Mouse (Mus musculus): ENCODE data around the gene Fam208b.

- TF ChIP-seq CTCF (IDR thresholded peaks at IDR 0.05; ENCODE audit: low read depth, low read length) (no peak), TAL1 (conservative IDR thresholded peaks at IDR 0.05; ENCODE audit: low read depth, low read length) (no peak), POLR2AphosphoS5 (IDR thresholded peaks at IDR 0.05; ENCODE audit: insufficient replicate concordance, low read depth, low read length) (no peak)
Observed at GRCm38 (mm10) chr13:3540166-3540565, 70.7 kb downstream of the Fam208b start.
